Mouse (Mus musculus): ENCODE measurements at regions not wholly inside any gene's neighbourhood (a gene's known extent, or its start where the extent isn't known, plus 50 kb on each side); places are given as distances from the start of the nearest gene placed in this dataset.

GRCm38 (mm10) chr15:43991229-43991628 is 3857.1 kb downstream of the 9330182O14Rik start:
- Histone ChIP-seq H3K9me3 (replicated peaks; ENCODE audit: control insufficient read depth, low read length) (no peaks in the 10 kb centered on the region), H3K4me1 (ENCODE audit: control insufficient read depth, insufficient read depth) (no peaks in the 10 kb centered on the region), H3K4me2 (ENCODE audit: low read depth, low read length) (no peak overlapping the region), H3K4me3 (ENCODE audit: low read depth, low read length) (no peak overlapping the region), H3K9ac (replicated peaks; ENCODE audit: low read depth, low read length) (no peak overlapping the region), H3K36me3 (replicated peaks; ENCODE audit: control insufficient read depth, insufficient read depth, low read length) (no peaks in the 10 kb centered on the region), H3K27me3 (ENCODE audit: control insufficient read depth, insufficient read depth, low read length) (no peaks in the 10 kb centered on the region), H3K27ac (ENCODE audit: low read depth) (no peak overlapping the region)
- no peak for ATAC-seq (ENCODE audit: insufficient read depth, low read depth)
- TF ChIP-seq CTCF (IDR thresholded peaks at IDR 0.05; ENCODE audit: low read depth) (peak; percentile 69), EP300 (IDR thresholded peaks at IDR 0.05; ENCODE audit: low read depth) (no peak)
- DNase-seq (ENCODE audit: low spot score) = peak; percentile 16
- WGBS = 27% methylated on average over 1 of the region's 1 CpGs

- no peak for ATAC-seq (ENCODE audit: insufficient read depth, low read depth)
Measured at GRCm38 (mm10) chr15:43992936-43993335, 3858.8 kb downstream of the 9330182O14Rik start.

GRCm38 (mm10) chr15:44026468-44027028 is 3892.4 kb downstream of the 9330182O14Rik start:
- H3K9ac ChIP-seq (replicated peaks; ENCODE audit: low read depth, low read length) = no peak overlapping the region
- no peak overlapping the region for H3K27ac ChIP-seq (ENCODE audit: low read depth)
- DNase-seq (ENCODE audit: low spot score) (no peak), ATAC-seq (ENCODE audit: insufficient read depth, low read depth) (no peak)
- no peak overlapping the region for H3K4me3 ChIP-seq (ENCODE audit: low read depth, low read length)
- no peaks in the 10 kb centered on the region for H3K9me3 ChIP-seq (replicated peaks; ENCODE audit: control insufficient read depth, low read length)
- TF ChIP-seq EP300 (IDR thresholded peaks at IDR 0.05; ENCODE audit: low read depth) (no peak), CTCF (IDR thresholded peaks at IDR 0.05; ENCODE audit: low read depth) (no peak)
- 36% methylated on average over 6 of the region's 6 CpGs for WGBS
- no peaks in the 10 kb centered on the region for H3K4me1 ChIP-seq (ENCODE audit: control insufficient read depth, insufficient read depth)
- H3K36me3 ChIP-seq (replicated peaks; ENCODE audit: control insufficient read depth, insufficient read depth, low read length) = no peaks in the 10 kb centered on the region
- no peaks in the 10 kb centered on the region for H3K27me3 ChIP-seq (ENCODE audit: control insufficient read depth, insufficient read depth, low read length)
- H3K4me2 ChIP-seq (ENCODE audit: low read depth, low read length) = no peak overlapping the region

More at GRCm38 (mm10) chr15:43992936-43993335, 3858.8 kb downstream of the 9330182O14Rik start:
- DNase-seq (ENCODE audit: low spot score) = no peak
- no peak overlapping the region for H3K4me2 ChIP-seq (ENCODE audit: low read depth, low read length)
- no peak overlapping the region for H3K9ac ChIP-seq (replicated peaks; ENCODE audit: low read depth, low read length)
- no peaks in the 10 kb centered on the region for H3K27me3 ChIP-seq (ENCODE audit: control insufficient read depth, insufficient read depth, low read length)
- H3K9me3 ChIP-seq (replicated peaks; ENCODE audit: control insufficient read depth, low read length) = no peaks in the 10 kb centered on the region
- no peak overlapping the region for H3K4me3 ChIP-seq (ENCODE audit: low read depth, low read length)
- no peaks in the 10 kb centered on the region for H3K4me1 ChIP-seq (ENCODE audit: control insufficient read depth, insufficient read depth)
- TF ChIP-seq EP300 (IDR thresholded peaks at IDR 0.05; ENCODE audit: low read depth) (no peak), CTCF (IDR thresholded peaks at IDR 0.05; ENCODE audit: low read depth) (no peak)
- no peak overlapping the region for H3K27ac ChIP-seq (ENCODE audit: low read depth)
- no peaks in the 10 kb centered on the region for H3K36me3 ChIP-seq (replicated peaks; ENCODE audit: control insufficient read depth, insufficient read depth, low read length)

DNA sequence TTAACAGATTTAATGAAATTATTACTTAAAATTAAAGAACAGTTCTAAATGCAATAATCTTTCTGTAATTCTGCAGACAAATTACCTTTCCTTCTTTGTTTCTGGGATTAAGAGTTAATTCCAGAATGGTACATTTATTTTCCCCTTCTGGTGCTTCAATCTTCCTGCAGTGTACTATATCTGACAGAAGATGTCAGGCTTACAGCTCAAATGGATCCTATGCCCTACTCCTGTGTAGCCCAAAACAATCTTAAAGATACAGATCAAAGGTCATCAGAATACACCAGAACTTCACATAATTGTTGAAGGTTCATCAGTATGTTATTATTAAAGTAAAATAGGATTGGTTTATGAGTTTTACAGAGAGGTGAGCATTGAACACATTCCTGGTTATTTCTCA is 3901.7 kb downstream of the 9330182O14Rik start:
- Histone ChIP-seq H3K27me3 (ENCODE audit: control insufficient read depth, insufficient read depth, low read length) (no peaks in the 10 kb centered on the region), H3K36me3 (replicated peaks; ENCODE audit: control insufficient read depth, insufficient read depth, low read length) (no peaks in the 10 kb centered on the region), H3K9me3 (replicated peaks; ENCODE audit: control insufficient read depth, low read length) (no peaks in the 10 kb centered on the region), H3K4me3 (ENCODE audit: low read depth, low read length) (no peak overlapping the region), H3K4me2 (ENCODE audit: low read depth, low read length) (no peak overlapping the region), H3K9ac (replicated peaks; ENCODE audit: low read depth, low read length) (no peak overlapping the region), H3K27ac (ENCODE audit: low read depth) (no peak overlapping the region), H3K4me1 (ENCODE audit: control insufficient read depth, insufficient read depth) (no peaks in the 10 kb centered on the region)
- peak; percentile 21 for TF ChIP-seq CTCF (IDR thresholded peaks at IDR 0.05; ENCODE audit: low read depth)
- no peak for TF ChIP-seq EP300 (IDR thresholded peaks at IDR 0.05; ENCODE audit: low read depth)
- ATAC-seq (ENCODE audit: insufficient read depth, low read depth) = no peak
- DNase-seq (ENCODE audit: low spot score) = no peak

GRCm38 (mm10) chr15:44037893-44038292 is 3903.7 kb downstream of the 9330182O14Rik start:
- Histone ChIP-seq H3K9ac (replicated peaks; ENCODE audit: low read depth, low read length) (no peak overlapping the region), H3K27me3 (ENCODE audit: control insufficient read depth, insufficient read depth, low read length) (no peaks in the 10 kb centered on the region), H3K9me3 (replicated peaks; ENCODE audit: control insufficient read depth, low read length) (no peaks in the 10 kb centered on the region), H3K4me3 (ENCODE audit: low read depth, low read length) (no peak overlapping the region), H3K36me3 (replicated peaks; ENCODE audit: control insufficient read depth, insufficient read depth, low read length) (no peaks in the 10 kb centered on the region), H3K4me1 (ENCODE audit: control insufficient read depth, insufficient read depth) (no peaks in the 10 kb centered on the region), H3K27ac (ENCODE audit: low read depth) (no peak overlapping the region), H3K4me2 (ENCODE audit: low read depth, low read length) (no peak overlapping the region)
- TF ChIP-seq EP300 (IDR thresholded peaks at IDR 0.05; ENCODE audit: low read depth) (no peak), CTCF (IDR thresholded peaks at IDR 0.05; ENCODE audit: low read depth) (no peak)
- DNase-seq (ENCODE audit: low spot score) (no peak), ATAC-seq (ENCODE audit: insufficient read depth, low read depth) (no peak)

GRCm38 (mm10) chr15:44050565-44051274 is 3916.6 kb downstream of the 9330182O14Rik start:
- DNase-seq (ENCODE audit: low spot score) (no peak), ATAC-seq (ENCODE audit: insufficient read depth, low read depth) (no peak)
- WGBS = 47% methylated on average over 1 of the region's 1 CpGs
- Histone ChIP-seq H3K4me2 (ENCODE audit: low read depth, low read length) (no peak overlapping the region), H3K27ac (ENCODE audit: low read depth) (no peak overlapping the region), H3K27me3 (ENCODE audit: control insufficient read depth, insufficient read depth, low read length) (no peaks in the 10 kb centered on the region), H3K9me3 (replicated peaks; ENCODE audit: control insufficient read depth, low read length) (no peaks in the 10 kb centered on the region), H3K9ac (replicated peaks; ENCODE audit: low read depth, low read length) (no peak overlapping the region), H3K4me3 (ENCODE audit: low read depth, low read length) (no peak overlapping the region), H3K36me3 (replicated peaks; ENCODE audit: control insufficient read depth, insufficient read depth, low read length) (no peaks in the 10 kb centered on the region), H3K4me1 (ENCODE audit: control insufficient read depth, insufficient read depth) (no peaks in the 10 kb centered on the region)
- no peak for TF ChIP-seq CTCF (IDR thresholded peaks at IDR 0.05; ENCODE audit: low read depth)
- TF ChIP-seq EP300 (IDR thresholded peaks at IDR 0.05; ENCODE audit: low read depth) = no peak
